Mouse (Mus musculus) kidney, postnatal 0 days (tissue): ENCODE results near the gene Inpp5d. TPM values are rescaled to one million over a fixed set of nuclear protein-coding genes. Genes with fewer than 3 reads are reported as not detected.

Experiments
- ATAC-seq: fragments of 200-750 bp; cut with Nextera tagmentation; replicated peaks from 2 replicates; pipeline ENCODE4 v1.8.0; 2017; ENCODE audit warnings: low read depth, moderate number of reproducible peaks, moderate TSS enrichment, moderate library complexity; ENCODE audit not compliant: low FRiP score
- DNase-seq: peaks from one replicate; pipeline ENCODE4 v3.0.0-alpha.2; 2016; ENCODE audit warnings: low spot score
- H3K27ac ChIP-seq: fragments of 300-500 bp; sonication (generic); 2 replicates; pipeline ENCODE4 v1.5.1; 2014; ENCODE audit warnings: mild to moderate bottlenecking
- H3K27me3 ChIP-seq: fragments of 300-500 bp; sonication (generic); 2 replicates; pipeline ENCODE4 v1.6.1; 2014; ENCODE audit warnings: low read length, mixed read lengths; ENCODE audit not compliant: insufficient read depth
- H3K36me3 ChIP-seq: fragments of 300-500 bp; sonication (generic); 2 replicates; pipeline ENCODE4 v1.6.1; 2014; ENCODE audit warnings: low read length, mixed read lengths; ENCODE audit not compliant: insufficient read depth
- H3K4me1 ChIP-seq: fragments of 300-500 bp; sonication (generic); replicated peaks from 2 replicates; pipeline ENCODE4 v1.6.1; 2014; ENCODE audit warnings: antibody characterized with exemption, low read length, mixed read lengths; ENCODE audit not compliant: insufficient read depth
- H3K4me2 ChIP-seq: fragments of 300-500 bp; sonication (generic); 2 replicates; pipeline ENCODE4 v1.6.1; 2014; ENCODE audit warnings: mild to moderate bottlenecking, low read length, moderate library complexity, mixed read lengths
- H3K4me3 ChIP-seq: fragments of 300-500 bp; sonication (generic); replicated peaks from 2 replicates; pipeline ENCODE4 v1.5.1; 2014; ENCODE audit warnings: low read depth, low read length
- H3K9ac ChIP-seq: fragments of 300-500 bp; sonication (generic); 2 replicates; pipeline ENCODE4 v1.6.1; 2014; ENCODE audit warnings: low read depth, low read length
- H3K9me3 ChIP-seq: fragments of 300-500 bp; sonication (generic); replicated peaks from 2 replicates; pipeline ENCODE4 v1.6.1; 2016; ENCODE audit warnings: low read length, inconsistent platforms, mixed read lengths
- CTCF ChIP-seq: IDR thresholded peaks from 2 replicates; pipeline ENCODE4 v1.5.1; 2016; ENCODE audit warnings: antibody characterized with exemption, low read depth, mild to moderate bottlenecking, moderate library complexity
- WGBS: fragments of 180-500 bp; shearing (Covaris S2); extraction: QIAGEN DNeasy Blood & Tissue Kit; methylation state at CpG from one replicate; pipeline ENCODE4 v1.1.7; 2014; 5-methylcytosine and 5-hydroxymethylcytosine counted together
- polyA plus RNA-seq: library from polyadenylated mRNA; unstranded; fragments of >200 nt; fragmentation: Nextera tagmentation; extraction: Ambion mirVana; gene quantifications from 2 replicates; pipeline ENCODE4 v1.2.1, GENCODE M21; 2015

Gene Inpp5d
- polyA plus RNA-seq, 1 experiment from 2014 or later = 6.6 TPM

DNA sequence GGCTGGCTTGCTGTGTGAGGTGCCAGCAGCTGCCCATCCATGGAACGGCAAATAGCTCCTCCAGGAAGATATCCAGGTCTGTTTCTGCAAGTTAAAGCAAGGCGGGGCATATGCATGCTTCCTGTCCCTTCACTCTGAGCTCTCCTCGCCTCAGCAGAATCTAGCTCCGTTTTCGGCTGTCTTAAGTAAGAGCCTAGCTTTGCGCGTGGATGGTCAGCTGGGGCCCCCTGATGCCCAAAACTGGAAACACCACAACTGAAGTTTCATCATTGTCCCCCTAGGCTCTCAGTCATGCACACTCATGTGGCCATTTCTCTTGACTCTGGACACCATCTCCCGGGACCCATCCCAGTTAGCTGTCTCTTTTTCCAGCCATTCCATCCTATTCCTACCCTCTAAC, 101.3 kb downstream of the Inpp5d start:
- Histone ChIP-seq H3K27ac (no peak overlapping the region), H3K9ac (no peak overlapping the region), H3K36me3 (no peaks in the 10 kb centered on the region), H3K9me3 (no peaks in the 10 kb centered on the region), H3K27me3 (no peaks in the 10 kb centered on the region), H3K4me2 (no peak overlapping the region), H3K4me1 (no peaks in the 10 kb centered on the region), H3K4me3 (no peak overlapping the region)
- ATAC-seq = peak; percentile 57; the same call in 1 of the 2 replicates
- WGBS = 18% methylated on average over 8 of the region's 8 CpGs
- DNase-seq = peak; percentile 85
- TF ChIP-seq CTCF = peak; percentile 80

DNA sequence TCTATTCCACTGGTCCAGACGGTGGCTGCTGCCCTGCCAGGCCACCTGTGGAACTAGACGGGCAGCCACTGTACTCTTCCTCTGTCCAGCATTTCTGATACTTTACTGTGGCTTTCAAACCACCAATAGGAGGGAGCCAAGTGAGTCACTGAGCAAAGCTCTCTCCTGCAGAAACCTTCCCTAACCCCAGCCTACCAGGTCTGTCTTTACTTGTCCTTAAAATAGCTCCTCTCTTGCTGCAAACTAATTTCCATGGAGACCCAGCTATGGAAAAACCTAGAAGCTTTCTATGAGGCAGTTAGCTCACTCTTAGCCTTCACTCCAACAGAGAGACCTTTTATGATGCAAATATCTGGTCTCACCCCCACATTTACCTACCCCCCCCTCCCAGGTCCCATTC, 102.0 kb downstream of the Inpp5d start:
- Histone ChIP-seq H3K27me3 (no peaks in the 10 kb centered on the region), H3K36me3 (no peaks in the 10 kb centered on the region), H3K4me2 (no peak overlapping the region), H3K27ac (no peak overlapping the region), H3K4me3 (no peak overlapping the region), H3K4me1 (no peaks in the 10 kb centered on the region), H3K9me3 (no peaks in the 10 kb centered on the region), H3K9ac (no peak overlapping the region)
- no peak for TF ChIP-seq CTCF
- 33% methylated on average over 2 of the region's 2 CpGs for WGBS
- DNase-seq (no peak), ATAC-seq (no peak)

DNA sequence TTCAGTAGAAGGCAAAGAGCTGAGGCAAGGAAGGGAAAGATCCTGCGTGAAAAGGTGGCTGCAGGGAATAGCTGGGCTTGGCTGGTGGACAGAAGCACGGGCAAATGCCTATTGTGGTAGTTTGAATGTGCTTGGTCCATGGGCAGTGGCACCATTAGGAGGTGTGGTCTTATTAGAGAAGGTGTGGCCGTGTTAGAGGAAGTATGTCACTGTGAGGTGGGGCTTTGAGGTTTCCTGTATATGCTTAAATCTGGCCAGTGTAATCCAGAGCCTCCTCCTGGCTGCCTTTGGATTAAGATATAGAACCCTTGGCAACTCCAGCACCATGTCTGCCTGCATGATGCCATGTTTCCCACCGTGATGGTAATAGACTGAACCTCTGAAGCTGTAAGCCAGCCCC, 103.2 kb downstream of the Inpp5d start:
- Histone ChIP-seq H3K27me3 (no peaks in the 10 kb centered on the region), H3K9ac (no peak overlapping the region), H3K4me3 (no peak overlapping the region), H3K27ac (no peak overlapping the region), H3K9me3 (no peaks in the 10 kb centered on the region), H3K4me2 (no peak overlapping the region), H3K36me3 (no peaks in the 10 kb centered on the region), H3K4me1 (no peaks in the 10 kb centered on the region)
- ATAC-seq = no peak
- TF ChIP-seq CTCF = no peak
- 76% methylated on average over 4 of the region's 4 CpGs for WGBS
- no peak for DNase-seq

DNA sequence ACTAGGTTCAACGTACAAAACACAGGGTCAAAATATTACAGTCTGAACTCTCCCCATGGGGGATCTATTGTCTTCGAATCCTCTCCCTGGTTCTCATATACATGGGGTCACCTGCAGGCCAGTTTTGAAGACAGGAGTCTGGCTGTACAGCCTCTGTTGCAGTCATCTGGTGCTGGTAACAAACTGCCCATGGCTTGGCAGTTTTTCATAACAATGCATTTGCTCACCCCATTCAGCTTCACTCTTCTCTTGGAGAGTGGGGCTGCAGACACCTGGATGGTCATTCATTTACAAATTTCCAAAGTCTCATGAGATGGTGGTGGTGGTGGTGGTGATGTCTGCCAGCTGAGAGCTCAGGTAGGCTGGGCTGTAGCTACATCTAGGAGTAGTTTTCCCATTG, 109.0 kb downstream of the Inpp5d start:
- Histone ChIP-seq H3K4me1 (no peaks in the 10 kb centered on the region), H3K4me2 (no peak overlapping the region), H3K36me3 (no peaks in the 10 kb centered on the region), H3K9ac (no peak overlapping the region), H3K27ac (no peak overlapping the region), H3K27me3 (no peaks in the 10 kb centered on the region), H3K9me3 (no peaks in the 10 kb centered on the region), H3K4me3 (no peak overlapping the region)
- DNase-seq = no peak
- WGBS = 85% methylated on average over 2 of the region's 2 CpGs
- ATAC-seq = no peak
- TF ChIP-seq CTCF = no peak

DNA sequence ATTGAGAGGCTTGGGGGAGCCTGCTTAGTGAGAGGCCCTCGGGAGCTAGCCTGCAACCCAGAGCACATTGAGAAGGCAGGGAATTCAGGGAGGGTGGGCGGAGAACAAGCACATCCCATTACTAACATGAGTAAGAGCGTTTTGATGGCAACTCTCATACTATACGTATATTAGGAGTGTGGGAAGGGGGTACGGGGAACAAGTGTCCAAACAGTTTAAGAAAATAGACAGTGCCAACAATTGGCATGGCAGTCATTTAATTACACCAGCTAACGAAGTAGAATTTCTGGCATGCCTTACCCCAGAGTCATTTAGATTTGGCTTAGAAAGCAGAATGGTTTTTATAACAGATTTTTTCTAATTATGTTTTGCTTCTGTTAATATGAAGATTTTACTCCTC, 109.7 kb downstream of the Inpp5d start:
- no peak overlapping the region for H3K27ac ChIP-seq
- H3K4me2 ChIP-seq = no peak overlapping the region
- no peak for DNase-seq
- H3K4me3 ChIP-seq = no peak overlapping the region
- TF ChIP-seq CTCF = no peak
- no peak overlapping the region for H3K9ac ChIP-seq
- H3K36me3 ChIP-seq = no peaks in the 10 kb centered on the region
- no peaks in the 10 kb centered on the region for H3K4me1 ChIP-seq
- no peaks in the 10 kb centered on the region for H3K27me3 ChIP-seq
- 81% methylated on average over 6 of the region's 6 CpGs for WGBS
- no peaks in the 10 kb centered on the region for H3K9me3 ChIP-seq
- no peak for ATAC-seq

DNA sequence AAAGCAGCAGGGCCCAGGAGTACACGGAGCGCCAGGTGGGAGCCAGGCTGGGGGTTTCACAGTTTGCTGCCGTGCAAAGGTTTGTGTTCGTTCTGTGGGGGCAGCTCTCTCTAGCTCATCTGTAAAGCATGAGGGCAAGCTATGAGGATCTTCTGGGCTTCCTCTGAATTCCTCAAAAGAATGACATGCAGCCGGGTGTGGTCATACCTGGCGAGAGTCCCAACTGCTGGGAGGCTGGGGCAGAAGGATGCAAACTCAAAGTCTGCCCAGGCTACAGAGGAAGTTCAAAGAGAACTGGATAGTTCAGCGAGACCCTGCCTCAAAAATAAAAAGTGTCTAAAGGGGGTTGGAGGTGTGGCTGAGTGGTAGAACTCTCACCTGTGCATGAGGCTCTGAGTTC, 110.2 kb downstream of the Inpp5d start:
- Histone ChIP-seq H3K27me3 (no peaks in the 10 kb centered on the region), H3K9ac (no peak overlapping the region), H3K4me3 (no peak overlapping the region), H3K36me3 (no peaks in the 10 kb centered on the region), H3K4me2 (no peak overlapping the region), H3K27ac (no peak overlapping the region), H3K9me3 (no peaks in the 10 kb centered on the region), H3K4me1 (no peaks in the 10 kb centered on the region)
- TF ChIP-seq CTCF = no peak
- DNase-seq = no peak
- no peak for ATAC-seq
- 84% methylated on average over 7 of the region's 7 CpGs for WGBS

DNA sequence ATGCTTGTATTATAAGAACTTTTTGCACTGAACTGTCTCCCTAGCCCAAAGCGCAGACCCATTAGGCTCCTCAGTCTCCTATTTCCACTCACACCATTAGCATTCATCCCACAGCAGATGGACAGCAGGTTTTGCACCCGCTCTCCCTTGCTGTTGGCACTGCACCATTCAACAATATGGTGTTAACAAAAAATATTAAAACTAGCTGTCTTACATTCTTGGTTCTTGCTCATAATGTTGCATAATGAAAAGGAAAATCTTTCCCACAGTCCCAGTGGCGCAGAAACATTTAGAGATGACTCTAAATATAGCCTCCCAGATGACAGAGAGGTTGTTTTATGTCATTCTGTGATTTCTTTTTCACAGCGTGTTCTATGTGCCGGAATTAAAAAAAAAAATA, 113.1 kb downstream of the Inpp5d start:
- no peak for TF ChIP-seq CTCF
- ATAC-seq (no peak), DNase-seq (no peak)
- H3K4me2 ChIP-seq = no peak overlapping the region
- WGBS = 77% methylated on average over 5 of the region's 5 CpGs
- no peaks in the 10 kb centered on the region for H3K36me3 ChIP-seq
- H3K27me3 ChIP-seq = no peaks in the 10 kb centered on the region
- no peak overlapping the region for H3K9ac ChIP-seq
- no peaks in the 10 kb centered on the region for H3K9me3 ChIP-seq
- no peak overlapping the region for H3K4me3 ChIP-seq
- H3K27ac ChIP-seq = no peak overlapping the region
- H3K4me1 ChIP-seq = no peaks in the 10 kb centered on the region
